Mouse (Mus musculus): ENCODE data around the gene Cracr2a.

- TF ChIP-seq CTCF (IDR thresholded peaks at IDR 0.05; ENCODE audit: low read depth, low read length) (no peak), POLR2A (IDR thresholded peaks at IDR 0.05; ENCODE audit: extremely low read depth, insufficient read depth, low read length) (no peak)
Measured at GRCm38 (mm10) chr6:127719875-127720274, 158.7 kb downstream of the Cracr2a start.
